Mouse (Mus musculus): ENCODE results near the gene Prdx5. TPM values are rescaled to one million over a fixed set of nuclear protein-coding genes. Genes with fewer than 3 reads are reported as not detected.
"Not testable (repeated sequence)": the region's sequence is repeated elsewhere in the genome, so short reads cannot be mapped to it uniquely, and the experiment has no call there.

Prdx5 gene
- polyA plus RNA-seq, 1 experiment from 2014 or later, result 138 TPM

GRCm38 (mm10) chr19:6906199-6906598, 3.7 kb downstream of the Prdx5 start:
- DNase-seq (ENCODE audit: low spot score) (no peak), ATAC-seq (ENCODE audit: low FRiP score) (no peak)
- no peak overlapping the region for H3K4me3 ChIP-seq (ENCODE audit: low read depth, low read length)
- H3K36me3 ChIP-seq (ENCODE audit: control insufficient read depth, insufficient read depth, low read length), result peaks cover 5% of the 10 kb centered on the region
- peaks cover 12% of the 10 kb centered on the region for H3K4me1 ChIP-seq (replicated peaks; ENCODE audit: control insufficient read depth, insufficient read depth, low read length)
- WGBS, result 91% methylated on average over 3 of the region's 3 CpGs
- H3K27ac ChIP-seq (ENCODE audit: low read depth, low read length), result no peak overlapping the region
- H3K9ac ChIP-seq (ENCODE audit: low read depth, low read length), result no peak overlapping the region
- no peaks in the 10 kb centered on the region for H3K9me3 ChIP-seq (ENCODE audit: control insufficient read depth, low read length)
- no peak overlapping the region for H3K4me2 ChIP-seq (replicated peaks; ENCODE audit: low read depth, low read length)
- H3K27me3 ChIP-seq (ENCODE audit: control insufficient read depth, insufficient read depth, low read length), result no peaks in the 10 kb centered on the region

- Histone ChIP-seq H3K4me2 (replicated peaks; ENCODE audit: low read depth, low read length) (no peak overlapping the region), H3K36me3 (ENCODE audit: control insufficient read depth, insufficient read depth, low read length) (peaks cover 5% of the 10 kb centered on the region), H3K4me3 (ENCODE audit: low read depth, low read length) (no peak overlapping the region), H3K27ac (ENCODE audit: low read depth, low read length) (no peak overlapping the region), H3K9ac (ENCODE audit: low read depth, low read length) (no peak overlapping the region), H3K9me3 (ENCODE audit: control insufficient read depth, low read length) (no peaks in the 10 kb centered on the region), H3K4me1 (replicated peaks; ENCODE audit: control insufficient read depth, insufficient read depth, low read length) (peaks cover 10% of the 10 kb centered on the region), H3K27me3 (ENCODE audit: control insufficient read depth, insufficient read depth, low read length) (no peaks in the 10 kb centered on the region)
- DNase-seq (ENCODE audit: low spot score) (no peak), ATAC-seq (ENCODE audit: low FRiP score) (no peak)
- WGBS, result 92% methylated on average over 11 of the region's 11 CpGs
Observed at GRCm38 (mm10) chr19:6905498-6906159, 4.3 kb downstream of the Prdx5 start.

GRCm38 (mm10) chr19:6904846-6905245, 5.1 kb downstream of the Prdx5 start:
- Histone ChIP-seq H3K36me3 (ENCODE audit: control insufficient read depth, insufficient read depth, low read length) (peaks cover 5% of the 10 kb centered on the region), H3K4me2 (replicated peaks; ENCODE audit: low read depth, low read length) (no peak overlapping the region), H3K4me3 (ENCODE audit: low read depth, low read length) (no peak overlapping the region), H3K27ac (ENCODE audit: low read depth, low read length) (no peak overlapping the region), H3K27me3 (ENCODE audit: control insufficient read depth, insufficient read depth, low read length) (no peaks in the 10 kb centered on the region), H3K4me1 (replicated peaks; ENCODE audit: control insufficient read depth, insufficient read depth, low read length) (peaks cover 10% of the 10 kb centered on the region), H3K9me3 (ENCODE audit: control insufficient read depth, low read length) (no peaks in the 10 kb centered on the region), H3K9ac (ENCODE audit: low read depth, low read length) (no peak overlapping the region)
- 83% methylated on average over 2 of the region's 2 CpGs for WGBS
- DNase-seq (ENCODE audit: low spot score) (no peak), ATAC-seq (ENCODE audit: low FRiP score) (no peak)

GRCm38 (mm10) chr19:6903031-6903430, 6.9 kb downstream of the Prdx5 start:
- 0 out of 2 replicates have a peak, but pooled peaks cover 3% of the 10 kb centered on the region for H3K4me1 ChIP-seq (replicated peaks; ENCODE audit: control insufficient read depth, insufficient read depth, low read length)
- no peaks in the 10 kb centered on the region for H3K9me3 ChIP-seq (ENCODE audit: control insufficient read depth, low read length)
- no peak overlapping the region for H3K4me2 ChIP-seq (replicated peaks; ENCODE audit: low read depth, low read length)
- no peak overlapping the region for H3K27ac ChIP-seq (ENCODE audit: low read depth, low read length)
- 100% methylated on average over 1 of the region's 1 CpGs for WGBS
- peaks cover 5% of the 10 kb centered on the region for H3K36me3 ChIP-seq (ENCODE audit: control insufficient read depth, insufficient read depth, low read length)
- no peak for DNase-seq (ENCODE audit: low spot score)
- no peaks in the 10 kb centered on the region for H3K27me3 ChIP-seq (ENCODE audit: control insufficient read depth, insufficient read depth, low read length)
- H3K4me3 ChIP-seq (ENCODE audit: low read depth, low read length), result no peak overlapping the region
- no peak overlapping the region for H3K9ac ChIP-seq (ENCODE audit: low read depth, low read length)
- ATAC-seq (ENCODE audit: low FRiP score), result no peak

GRCm38 (mm10) chr19:6899641-6900040, 10.3 kb downstream of the Prdx5 start:
- H3K9me3 ChIP-seq (ENCODE audit: control insufficient read depth, low read length), result no peaks in the 10 kb centered on the region
- no peaks in the 10 kb centered on the region for H3K36me3 ChIP-seq (ENCODE audit: control insufficient read depth, insufficient read depth, low read length)
- H3K4me2 ChIP-seq (replicated peaks; ENCODE audit: low read depth, low read length), result no peak overlapping the region
- H3K4me1 ChIP-seq (replicated peaks; ENCODE audit: control insufficient read depth, insufficient read depth, low read length), result no peaks in the 10 kb centered on the region
- H3K4me3 ChIP-seq (ENCODE audit: low read depth, low read length), result no peak overlapping the region
- ATAC-seq (ENCODE audit: low FRiP score) (no peak), DNase-seq (ENCODE audit: low spot score) (no peak)
- no peak overlapping the region for H3K9ac ChIP-seq (ENCODE audit: low read depth, low read length)
- H3K27ac ChIP-seq (ENCODE audit: low read depth, low read length), result no peak overlapping the region
- 85% methylated on average over 4 of the region's 4 CpGs for WGBS
- no peaks in the 10 kb centered on the region for H3K27me3 ChIP-seq (ENCODE audit: control insufficient read depth, insufficient read depth, low read length)

- DNase-seq (ENCODE audit: low spot score); H3K9ac ChIP-seq (ENCODE audit: low read depth, low read length); H3K4me2 ChIP-seq (replicated peaks; ENCODE audit: low read depth, low read length); H3K4me3 ChIP-seq (ENCODE audit: low read depth, low read length); H3K9me3 ChIP-seq (ENCODE audit: control insufficient read depth, low read length); H3K27me3 ChIP-seq (ENCODE audit: control insufficient read depth, insufficient read depth, low read length); H3K27ac ChIP-seq (ENCODE audit: low read depth, low read length); ATAC-seq (ENCODE audit: low FRiP score); H3K4me1 ChIP-seq (replicated peaks; ENCODE audit: control insufficient read depth, insufficient read depth, low read length); H3K36me3 ChIP-seq (ENCODE audit: control insufficient read depth, insufficient read depth, low read length): not testable (repeated sequence)
- WGBS, result 89% methylated on average over 18 of the region's 18 CpGs
Observed at GRCm38 (mm10) chr19:6895608-6896305, 14.1 kb downstream of the Prdx5 start.

GRCm38 (mm10) chr19:6893731-6894451, 16.0 kb downstream of the Prdx5 start:
- 92% methylated on average over 14 of the region's 14 CpGs for WGBS

GRCm38 (mm10) chr19:6892512-6892911, 17.4 kb downstream of the Prdx5 start:
- H3K9me3 ChIP-seq (ENCODE audit: control insufficient read depth, low read length), result no peaks in the 10 kb centered on the region
- no peak overlapping the region for H3K4me3 ChIP-seq (ENCODE audit: low read depth, low read length)
- 70% methylated on average over 4 of the region's 4 CpGs for WGBS
- H3K9ac ChIP-seq (ENCODE audit: low read depth, low read length), result no peak overlapping the region
- H3K27ac ChIP-seq (ENCODE audit: low read depth, low read length), result no peak overlapping the region
- no peaks in the 10 kb centered on the region for H3K4me1 ChIP-seq (replicated peaks; ENCODE audit: control insufficient read depth, insufficient read depth, low read length)
- H3K27me3 ChIP-seq (ENCODE audit: control insufficient read depth, insufficient read depth, low read length), result no peaks in the 10 kb centered on the region
- H3K36me3 ChIP-seq (ENCODE audit: control insufficient read depth, insufficient read depth, low read length), result no peaks in the 10 kb centered on the region
- ATAC-seq (ENCODE audit: low FRiP score) (no peak), DNase-seq (ENCODE audit: low spot score) (no peak)
- no peak overlapping the region for H3K4me2 ChIP-seq (replicated peaks; ENCODE audit: low read depth, low read length)

More at GRCm38 (mm10) chr19:6893731-6894451, 16.0 kb downstream of the Prdx5 start:
- no peaks in the 10 kb centered on the region for H3K27me3 ChIP-seq (ENCODE audit: control insufficient read depth, insufficient read depth, low read length)
- ATAC-seq (ENCODE audit: low FRiP score), result no peak
- no peak for DNase-seq (ENCODE audit: low spot score)
- no peaks in the 10 kb centered on the region for H3K4me1 ChIP-seq (replicated peaks; ENCODE audit: control insufficient read depth, insufficient read depth, low read length)
- H3K4me2 ChIP-seq (replicated peaks; ENCODE audit: low read depth, low read length), result no peak overlapping the region
- no peak overlapping the region for H3K27ac ChIP-seq (ENCODE audit: low read depth, low read length)
- H3K4me3 ChIP-seq (ENCODE audit: low read depth, low read length), result no peak overlapping the region
- H3K9me3 ChIP-seq (ENCODE audit: control insufficient read depth, low read length), result no peaks in the 10 kb centered on the region
- H3K36me3 ChIP-seq (ENCODE audit: control insufficient read depth, insufficient read depth, low read length), result no peaks in the 10 kb centered on the region
- H3K9ac ChIP-seq (ENCODE audit: low read depth, low read length), result no peak overlapping the region

All from hindbrain, embryonic 11.5 days (tissue).